Mouse (Mus musculus) kidney, embryonic 14.5 days (tissue): ENCODE data around the gene Cat. TPM values are rescaled to one million over a fixed set of nuclear protein-coding genes. Genes with fewer than 3 reads are reported as not detected.

ENCODE experiments used
- ATAC-seq: fragments of 200-750 bp; cut with Nextera tagmentation; 2 replicates; pipeline ENCODE4 v1.8.0; 2017; ENCODE audit warnings: moderate number of reproducible peaks, mild to moderate bottlenecking, moderate TSS enrichment, moderate library complexity; ENCODE audit not compliant: low FRiP score, low TSS enrichment
- H3K27ac ChIP-seq: fragments of 300-500 bp; sonication (generic); 2 replicates; pipeline ENCODE4 v1.5.1; 2014; ENCODE audit warnings: low read depth, mild to moderate bottlenecking, low read length, moderate library complexity, mixed read lengths
- H3K27me3 ChIP-seq: fragments of 300-500 bp; sonication (generic); 2 replicates; pipeline ENCODE4 v1.6.1; 2014; ENCODE audit warnings: mild to moderate bottlenecking, low read length; ENCODE audit not compliant: control insufficient read depth, insufficient read depth
- H3K36me3 ChIP-seq: fragments of 300-500 bp; sonication (generic); 2 replicates; pipeline ENCODE4 v1.6.1; 2014; ENCODE audit warnings: low read length, mixed read lengths; ENCODE audit not compliant: control insufficient read depth, insufficient read depth
- H3K4me1 ChIP-seq: fragments of 300-500 bp; sonication (generic); 2 replicates; pipeline ENCODE4 v1.6.1; 2014; ENCODE audit warnings: low read length, mixed read lengths; ENCODE audit not compliant: control insufficient read depth, insufficient read depth
- H3K4me2 ChIP-seq: fragments of 300-500 bp; sonication (generic); replicated peaks from 2 replicates; pipeline ENCODE4 v1.6.1; 2014; ENCODE audit warnings: low read depth, mild to moderate bottlenecking, low read length
- H3K4me3 ChIP-seq: fragments of 300-500 bp; sonication (generic); 2 replicates; pipeline ENCODE4 v1.5.1; 2014; ENCODE audit warnings: mild to moderate bottlenecking, low read length
- H3K9ac ChIP-seq: fragments of 300-500 bp; sonication (generic); 2 replicates; pipeline ENCODE4 v1.6.1; 2014; ENCODE audit warnings: low read depth, mild to moderate bottlenecking, low read length, moderate library complexity
- H3K9me3 ChIP-seq: fragments of 300-500 bp; sonication (generic); 2 replicates; pipeline ENCODE4 v1.6.1; 2016; ENCODE audit warnings: low read length; ENCODE audit not compliant: control insufficient read depth
- WGBS: fragments of 180-500 bp; shearing (Covaris S2); extraction: QIAGEN DNeasy Blood & Tissue Kit; methylation state at CpG from one replicate; pipeline ENCODE4 v1.1.7; 2014; 5-methylcytosine and 5-hydroxymethylcytosine counted together
- polyA plus RNA-seq: library from polyadenylated mRNA; unstranded; fragments of >200 nt; fragmentation: Nextera tagmentation; extraction: Ambion mirVana; gene quantifications from 2 replicates; pipeline ENCODE4 v1.2.1, GENCODE M21; 2014

The Cat gene
- polyA plus RNA-seq, 1 experiment from 2014 or later = 110 TPM

GRCm38 (mm10) chr2:103480871-103481270 lies 4.1 kb downstream of the Cat start:
- H3K4me3 ChIP-seq = no peak overlapping the region
- no peaks in the 10 kb centered on the region for H3K27me3 ChIP-seq
- H3K36me3 ChIP-seq = no peaks in the 10 kb centered on the region
- 95% methylated on average over 4 of the region's 4 CpGs for WGBS
- no peak overlapping the region for H3K27ac ChIP-seq
- H3K4me2 ChIP-seq = no peak overlapping the region
- ATAC-seq = no peak
- no peak overlapping the region for H3K9ac ChIP-seq
- peaks cover 12% of the 10 kb centered on the region; the same call in 1 of the 2 replicates for H3K4me1 ChIP-seq
- H3K9me3 ChIP-seq = no peaks in the 10 kb centered on the region

DNA sequence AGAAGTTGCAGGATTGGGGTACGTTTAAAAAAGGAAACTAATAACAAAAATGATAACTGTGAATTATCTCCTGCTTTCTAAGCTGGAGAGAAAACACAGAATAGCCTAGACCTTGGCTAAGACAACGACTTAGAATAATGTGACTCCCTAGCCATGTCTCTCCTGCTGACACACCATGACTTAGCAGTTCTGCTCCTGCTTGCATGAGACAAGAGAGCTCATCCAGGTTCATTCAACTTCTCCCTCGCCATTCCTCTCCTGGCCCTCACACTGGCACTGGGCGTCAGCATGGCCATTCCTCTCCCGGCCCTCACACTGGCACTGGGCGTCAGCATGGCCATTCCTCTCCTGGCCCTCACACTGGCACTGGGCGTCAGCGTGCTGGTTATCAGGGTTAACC lies 4.7 kb downstream of the Cat start:
- H3K27ac ChIP-seq = no peak overlapping the region
- no peak for ATAC-seq
- H3K4me1 ChIP-seq = peaks cover 12% of the 10 kb centered on the region; the same call in 1 of the 2 replicates
- H3K9me3 ChIP-seq = no peaks in the 10 kb centered on the region
- H3K9ac ChIP-seq = no peak overlapping the region
- no peak overlapping the region for H3K4me3 ChIP-seq
- H3K4me2 ChIP-seq = no peak overlapping the region
- WGBS = 88% methylated on average over 8 of the region's 8 CpGs
- peaks cover 6% of the 10 kb centered on the region for H3K36me3 ChIP-seq
- no peaks in the 10 kb centered on the region for H3K27me3 ChIP-seq

- peaks cover 23% of the 10 kb centered on the region for H3K36me3 ChIP-seq
- H3K4me2 ChIP-seq = no peak overlapping the region
- H3K9ac ChIP-seq = no peak overlapping the region
- ATAC-seq = no peak
- 88% methylated on average over 3 of the region's 3 CpGs for WGBS
- H3K9me3 ChIP-seq = no peaks in the 10 kb centered on the region
- H3K27me3 ChIP-seq = no peaks in the 10 kb centered on the region
- H3K4me3 ChIP-seq = no peak overlapping the region
- H3K4me1 ChIP-seq = peaks cover 3% of the 10 kb centered on the region; the same call in 1 of the 2 replicates
- H3K27ac ChIP-seq = no peak overlapping the region
Observed at GRCm38 (mm10) chr2:103478326-103478725, 6.6 kb downstream of the Cat start.

DNA sequence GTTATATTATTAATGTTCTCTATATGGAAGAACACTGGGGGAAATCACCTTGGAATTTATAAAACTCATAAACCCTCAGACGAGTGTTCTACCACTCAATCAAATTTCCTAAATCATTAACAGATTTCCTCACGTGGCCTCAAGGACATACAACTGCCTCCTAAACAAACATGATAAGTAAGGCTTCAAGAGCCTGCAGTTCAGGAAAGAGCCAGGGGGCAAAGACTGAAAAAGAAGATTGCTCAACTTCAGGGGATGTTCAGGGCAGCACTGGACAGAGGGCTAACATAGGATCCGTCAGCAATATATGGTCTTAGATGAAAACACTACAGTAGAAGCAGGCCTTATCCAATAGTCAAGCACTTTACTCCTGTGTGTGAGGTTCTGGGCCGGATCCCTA lies 7.5 kb downstream of the Cat start:
- H3K4me1 ChIP-seq = no peaks in the 10 kb centered on the region
- H3K4me2 ChIP-seq = no peak overlapping the region
- H3K27ac ChIP-seq = no peak overlapping the region
- 83% methylated on average over 4 of the region's 4 CpGs for WGBS
- H3K4me3 ChIP-seq = no peak overlapping the region
- H3K9ac ChIP-seq = no peak overlapping the region
- no peaks in the 10 kb centered on the region for H3K9me3 ChIP-seq
- ATAC-seq = no peak
- no peaks in the 10 kb centered on the region for H3K27me3 ChIP-seq
- peaks cover 32% of the 10 kb centered on the region for H3K36me3 ChIP-seq

GRCm38 (mm10) chr2:103476657-103477056 lies 8.3 kb downstream of the Cat start:
- Histone ChIP-seq H3K27me3 (no peaks in the 10 kb centered on the region), H3K4me3 (no peak overlapping the region), H3K4me1 (no peaks in the 10 kb centered on the region), H3K27ac (no peak overlapping the region), H3K9ac (no peak overlapping the region), H3K9me3 (no peaks in the 10 kb centered on the region), H3K36me3 (peaks cover 33% of the 10 kb centered on the region), H3K4me2 (no peak overlapping the region)
- no peak for ATAC-seq
- 92% methylated on average over 11 of the region's 11 CpGs for WGBS

DNA sequence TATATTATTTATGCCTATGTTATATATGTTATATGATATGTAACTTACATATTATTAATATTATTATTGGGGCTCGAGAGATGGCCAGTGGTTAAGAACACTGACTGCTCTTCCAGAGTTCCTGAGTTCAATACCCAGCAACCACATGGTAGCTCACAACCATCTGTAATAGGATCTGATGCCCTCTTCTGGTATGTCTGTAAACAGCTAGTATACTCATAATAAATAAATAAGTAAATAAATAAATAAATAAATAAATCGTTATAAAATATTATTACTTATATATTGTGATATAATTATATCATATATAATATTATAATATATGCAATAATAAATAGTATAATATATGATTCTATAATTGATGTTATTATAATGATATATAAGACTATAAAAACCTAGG lies 8.8 kb downstream of the Cat start:
- 94% methylated on average over 2 of the region's 2 CpGs for WGBS
- no peak for ATAC-seq
- no peak overlapping the region for H3K9ac ChIP-seq

DNA sequence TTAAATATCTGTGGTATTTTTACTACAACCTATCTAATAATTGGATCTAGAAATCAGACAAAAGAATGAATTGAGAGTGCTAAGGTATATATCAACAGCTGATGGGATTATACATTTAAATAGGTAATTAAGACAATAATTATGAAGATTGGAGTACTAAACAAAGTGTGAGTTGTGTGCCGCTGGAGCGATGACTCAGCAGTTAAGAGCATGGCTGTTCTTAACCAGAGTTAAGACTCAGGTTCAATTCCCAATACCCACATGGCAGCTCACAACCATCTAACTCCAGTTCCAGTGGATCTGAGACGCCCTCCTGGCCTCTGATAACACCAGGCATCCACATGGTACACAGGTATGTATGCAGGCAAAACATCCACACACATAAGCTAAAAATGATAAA lies 11.6 kb downstream of the Cat start:
- peaks cover 61% of the 10 kb centered on the region for H3K36me3 ChIP-seq
- H3K27ac ChIP-seq = no peak overlapping the region
- H3K4me2 ChIP-seq = no peak overlapping the region
- no peaks in the 10 kb centered on the region for H3K27me3 ChIP-seq
- ATAC-seq = no peak
- H3K9ac ChIP-seq = no peak overlapping the region
- H3K4me3 ChIP-seq = no peak overlapping the region
- 92% methylated on average over 3 of the region's 3 CpGs for WGBS
- H3K4me1 ChIP-seq = no peaks in the 10 kb centered on the region
- no peaks in the 10 kb centered on the region for H3K9me3 ChIP-seq

More for the DNA sequence above, 8.8 kb downstream of the Cat start:
- no peak overlapping the region for H3K4me2 ChIP-seq
- H3K4me3 ChIP-seq = no peak overlapping the region
- H3K9me3 ChIP-seq = no peaks in the 10 kb centered on the region
- no peaks in the 10 kb centered on the region for H3K4me1 ChIP-seq
- no peaks in the 10 kb centered on the region for H3K27me3 ChIP-seq
- no peak overlapping the region for H3K27ac ChIP-seq
- H3K36me3 ChIP-seq = peaks cover 38% of the 10 kb centered on the region

GRCm38 (mm10) chr2:103466984-103467588 lies 17.9 kb downstream of the Cat start:
- Histone ChIP-seq H3K4me2 (no peak overlapping the region), H3K27me3 (no peaks in the 10 kb centered on the region), H3K27ac (no peak overlapping the region), H3K9me3 (no peaks in the 10 kb centered on the region), H3K4me3 (no peak overlapping the region), H3K9ac (no peak overlapping the region), H3K4me1 (no peaks in the 10 kb centered on the region), H3K36me3 (peaks cover 57% of the 10 kb centered on the region)
- 82% methylated on average over 10 of the region's 10 CpGs for WGBS
- no peak for ATAC-seq

DNA sequence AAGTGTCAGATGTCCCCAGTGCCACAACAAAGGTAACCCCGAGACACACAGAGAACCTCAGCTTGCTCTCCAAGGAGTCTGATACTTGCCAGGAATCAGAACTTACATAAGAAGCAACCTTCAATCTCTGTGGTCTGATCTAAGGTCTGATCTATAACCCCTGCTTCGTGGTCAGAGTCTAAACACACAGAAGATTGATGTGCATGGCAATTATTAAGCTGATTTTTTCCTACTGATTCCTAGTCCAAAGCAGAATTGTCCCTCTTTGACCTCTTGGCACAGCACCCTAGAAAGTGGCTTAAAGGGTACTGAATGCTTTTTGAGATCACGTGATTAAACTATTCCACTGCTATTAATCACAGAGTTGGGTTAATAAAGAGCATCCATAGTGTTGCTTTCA lies 18.7 kb downstream of the Cat start:
- Histone ChIP-seq H3K9ac (no peak overlapping the region), H3K36me3 (peaks cover 52% of the 10 kb centered on the region), H3K4me2 (no peak overlapping the region), H3K27me3 (no peaks in the 10 kb centered on the region), H3K4me3 (no peak overlapping the region), H3K9me3 (no peaks in the 10 kb centered on the region), H3K4me1 (0 out of 2 replicates have a peak, but pooled peaks cover 3% of the 10 kb centered on the region), H3K27ac (no peak overlapping the region)
- WGBS = 85% methylated on average over 3 of the region's 3 CpGs
- no peak for ATAC-seq
